Mouse (Mus musculus) intestine, embryonic 15.5 days (tissue): ENCODE data around the gene Fars2. TPM values are rescaled to one million over a fixed set of nuclear protein-coding genes. Genes with fewer than 3 reads are reported as not detected.
A peak's percentile ranks its signal among the peaks of the same experiment; 100 is the strongest.

ENCODE experiments used
- ATAC-seq: fragments of 200-750 bp; cut with Nextera tagmentation; 2 replicates; pipeline ENCODE4 v1.8.0; 2017; ENCODE audit warnings: moderate TSS enrichment, moderate library complexity
- H3K27ac ChIP-seq: fragments of 300-500 bp; sonication (generic); 2 replicates; pipeline ENCODE4 v1.5.1; 2015; ENCODE audit warnings: mild to moderate bottlenecking, inconsistent platforms
- H3K27me3 ChIP-seq: fragments of 300-500 bp; sonication (generic); replicated peaks from 2 replicates; pipeline ENCODE4 v1.6.1; 2015; ENCODE audit warnings: inconsistent platforms
- H3K36me3 ChIP-seq: fragments of 300-500 bp; sonication (generic); 2 replicates; pipeline ENCODE4 v1.6.1; 2015; ENCODE audit warnings: inconsistent platforms
- H3K4me1 ChIP-seq: fragments of 300-500 bp; sonication (generic); replicated peaks from 2 replicates; pipeline ENCODE4 v1.6.1; 2015; ENCODE audit warnings: inconsistent platforms
- H3K4me2 ChIP-seq: fragments of 300-500 bp; sonication (generic); replicated peaks from 2 replicates; pipeline ENCODE4 v1.6.1; 2015; ENCODE audit warnings: mild to moderate bottlenecking, inconsistent platforms
- H3K4me3 ChIP-seq: fragments of 300-500 bp; sonication (generic); replicated peaks from 2 replicates; pipeline ENCODE4 v1.5.1; 2015; ENCODE audit warnings: inconsistent platforms
- H3K9ac ChIP-seq: fragments of 300-500 bp; sonication (generic); 2 replicates; pipeline ENCODE4 v1.6.1; 2015; ENCODE audit warnings: inconsistent platforms
- H3K9me3 ChIP-seq: fragments of 300-500 bp; sonication (generic); 2 replicates; pipeline ENCODE4 v1.6.1; 2016; ENCODE audit warnings: inconsistent platforms
- WGBS: fragments of 180-500 bp; shearing (Covaris S2); methylation state at CpG from one replicate; pipeline ENCODE4 v1.1.7; 2015; 5-methylcytosine and 5-hydroxymethylcytosine counted together
- polyA plus RNA-seq: library from polyadenylated mRNA; unstranded; fragments of >200 nt; fragmentation: Nextera tagmentation; extraction: Ambion mirVana; gene quantifications from 2 replicates; pipeline ENCODE4 v1.2.1, GENCODE M21; 2015

Gene Fars2
- polyA plus RNA-seq, 1 experiment from 2014 or later = 41.8 TPM

DNA sequence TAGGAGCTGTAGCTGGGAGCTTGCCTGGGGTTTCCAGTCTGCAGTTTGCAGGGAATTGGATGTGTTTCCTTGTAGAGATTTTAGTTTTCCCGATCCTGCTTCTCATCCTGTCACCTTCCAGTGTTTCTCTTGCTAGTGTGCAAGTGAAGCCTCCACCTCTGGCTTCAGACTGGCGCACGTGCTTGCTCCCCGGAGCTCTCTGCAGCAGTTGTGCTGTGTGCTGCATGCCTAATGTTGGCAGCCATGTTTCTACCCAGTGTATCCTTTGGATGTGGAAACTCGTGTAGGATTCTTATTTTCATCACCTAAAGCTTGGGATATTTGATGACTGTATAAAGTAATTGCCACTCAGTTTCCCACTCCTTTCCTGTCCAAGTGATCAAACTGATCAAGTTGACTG is 140.0 kb downstream of the Fars2 start:
- Histone ChIP-seq H3K27ac (no peak overlapping the region), H3K27me3 (no peaks in the 10 kb centered on the region), H3K9me3 (no peaks in the 10 kb centered on the region), H3K36me3 (no peaks in the 10 kb centered on the region), H3K4me3 (no peak overlapping the region), H3K4me1 (no peaks in the 10 kb centered on the region), H3K9ac (no peak overlapping the region), H3K4me2 (no peak overlapping the region)
- WGBS = 82% methylated on average over 5 of the region's 5 CpGs
- ATAC-seq = no peak

DNA sequence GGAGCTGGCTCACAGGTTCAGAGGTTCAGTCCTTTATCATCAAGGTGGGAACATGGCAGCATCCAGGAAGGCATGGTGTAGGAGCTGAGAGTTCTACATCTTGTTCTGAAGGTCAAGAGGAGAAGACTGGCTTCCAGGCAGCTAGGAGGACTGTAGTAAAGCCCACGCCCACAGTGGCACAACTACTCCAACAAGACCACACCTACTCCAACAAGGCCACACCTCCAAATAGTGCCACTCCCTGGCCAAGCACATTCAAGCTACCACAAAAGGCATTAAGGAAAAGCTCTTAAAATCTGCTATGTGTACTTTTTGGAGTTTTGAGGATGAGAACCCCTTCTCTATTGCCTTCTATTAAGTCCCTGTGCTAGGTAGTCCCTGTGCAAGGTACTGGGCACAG is 142.5 kb downstream of the Fars2 start:
- Histone ChIP-seq H3K27ac (no peak overlapping the region), H3K4me3 (no peak overlapping the region), H3K4me1 (no peaks in the 10 kb centered on the region), H3K27me3 (no peaks in the 10 kb centered on the region), H3K36me3 (no peaks in the 10 kb centered on the region), H3K4me2 (no peak overlapping the region), H3K9ac (no peak overlapping the region), H3K9me3 (no peaks in the 10 kb centered on the region)
- ATAC-seq = no peak
- 93% methylated on average over 1 of the region's 1 CpGs for WGBS

DNA sequence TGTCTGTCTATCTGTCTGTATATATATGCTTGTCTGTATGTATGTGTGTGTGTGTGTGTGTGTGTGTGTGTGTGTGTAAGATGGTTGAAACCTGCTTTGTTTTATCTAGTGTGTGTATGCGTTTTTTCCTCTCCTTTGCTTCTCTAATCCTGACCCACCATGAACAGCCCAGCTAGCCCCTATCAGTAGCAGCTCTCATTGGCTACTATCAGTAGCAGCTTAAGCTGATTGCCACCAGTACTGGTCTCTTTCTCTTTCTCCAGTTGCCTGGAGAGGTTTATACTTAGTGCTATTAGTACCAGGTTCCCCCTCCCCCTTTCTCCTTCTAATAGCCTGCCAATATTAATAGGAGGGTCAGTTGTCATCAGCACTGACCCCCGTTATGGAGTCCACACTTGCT is 144.1 kb downstream of the Fars2 start:
- H3K4me3 ChIP-seq = no peak overlapping the region
- no peaks in the 10 kb centered on the region for H3K36me3 ChIP-seq
- 84% methylated on average over 2 of the region's 2 CpGs for WGBS
- no peak overlapping the region for H3K4me2 ChIP-seq
- no peak for ATAC-seq
- no peak overlapping the region for H3K27ac ChIP-seq
- no peak overlapping the region for H3K9ac ChIP-seq
- no peaks in the 10 kb centered on the region for H3K9me3 ChIP-seq
- no peaks in the 10 kb centered on the region for H3K27me3 ChIP-seq
- no peaks in the 10 kb centered on the region for H3K4me1 ChIP-seq

DNA sequence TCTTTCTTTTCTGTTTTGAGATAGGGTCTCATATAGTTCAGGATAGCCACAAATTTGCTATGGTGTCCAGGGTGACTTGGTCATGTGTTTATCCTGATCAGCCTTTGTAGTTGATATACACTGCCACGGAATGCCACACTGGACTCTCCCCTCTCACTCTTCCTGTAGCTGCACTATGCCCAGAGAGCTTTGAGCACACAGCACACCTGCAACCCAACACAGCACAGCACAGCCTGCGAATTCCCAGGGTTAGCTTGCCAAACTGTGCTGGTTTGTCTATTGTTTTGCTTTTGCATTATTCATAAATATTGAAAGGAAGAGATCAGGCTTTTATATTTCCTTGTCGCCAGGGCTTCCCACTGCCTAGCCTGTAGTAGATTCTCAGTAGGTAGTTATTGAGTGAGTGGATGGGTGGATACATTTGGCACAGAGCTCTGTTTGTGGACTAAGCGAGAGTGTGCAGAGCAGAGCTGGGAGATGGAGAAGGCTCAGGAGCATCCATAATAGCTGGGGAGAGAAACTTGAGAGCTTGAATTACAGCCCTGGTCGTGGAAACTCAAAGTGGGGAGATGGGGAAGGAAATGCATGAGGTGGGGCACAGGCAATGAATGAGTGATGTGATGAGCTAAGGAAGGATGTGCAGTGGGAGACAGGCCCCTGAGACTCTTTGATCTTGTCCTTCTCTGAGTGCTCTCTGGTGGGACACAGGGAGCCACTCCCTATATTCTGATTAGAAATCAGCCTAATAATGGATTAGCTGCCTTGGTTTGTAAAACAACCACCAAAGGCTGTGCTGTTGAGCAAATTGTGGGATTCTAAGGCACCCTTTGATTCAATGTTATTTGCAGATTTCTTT is 146.3 kb downstream of the Fars2 start:
- Histone ChIP-seq H3K27me3 (no peaks in the 10 kb centered on the region), H3K27ac (no peak overlapping the region), H3K9ac (no peak overlapping the region), H3K4me2 (no peak overlapping the region), H3K36me3 (no peaks in the 10 kb centered on the region), H3K9me3 (no peaks in the 10 kb centered on the region), H3K4me1 (no peaks in the 10 kb centered on the region), H3K4me3 (no peak overlapping the region)
- no peak for ATAC-seq
- 64% methylated on average over 5 of the region's 5 CpGs for WGBS

DNA sequence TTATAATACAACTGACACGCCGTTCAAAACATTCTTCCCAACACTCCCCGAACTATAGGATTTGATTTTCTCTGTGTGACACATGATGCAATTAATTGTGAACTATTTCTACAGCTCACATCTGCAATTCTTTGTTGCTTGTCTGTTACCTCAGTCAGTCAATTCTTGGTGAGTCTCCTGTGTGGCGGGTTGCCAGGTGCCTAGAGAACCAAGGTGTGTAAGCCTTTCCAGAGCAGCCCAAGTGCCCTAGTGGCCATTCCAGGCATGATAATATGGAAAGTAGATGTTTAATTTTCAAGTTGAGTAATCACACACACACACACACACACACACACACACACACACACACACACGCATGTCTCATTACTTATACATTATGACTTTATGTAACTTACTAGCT is 147.2 kb downstream of the Fars2 start:
- Histone ChIP-seq H3K4me1 (no peaks in the 10 kb centered on the region), H3K4me2 (no peak overlapping the region), H3K4me3 (no peak overlapping the region), H3K27ac (no peak overlapping the region), H3K9me3 (no peaks in the 10 kb centered on the region), H3K36me3 (no peaks in the 10 kb centered on the region), H3K9ac (no peak overlapping the region), H3K27me3 (no peaks in the 10 kb centered on the region)
- ATAC-seq = no peak
- WGBS = 92% methylated on average over 5 of the region's 5 CpGs

DNA sequence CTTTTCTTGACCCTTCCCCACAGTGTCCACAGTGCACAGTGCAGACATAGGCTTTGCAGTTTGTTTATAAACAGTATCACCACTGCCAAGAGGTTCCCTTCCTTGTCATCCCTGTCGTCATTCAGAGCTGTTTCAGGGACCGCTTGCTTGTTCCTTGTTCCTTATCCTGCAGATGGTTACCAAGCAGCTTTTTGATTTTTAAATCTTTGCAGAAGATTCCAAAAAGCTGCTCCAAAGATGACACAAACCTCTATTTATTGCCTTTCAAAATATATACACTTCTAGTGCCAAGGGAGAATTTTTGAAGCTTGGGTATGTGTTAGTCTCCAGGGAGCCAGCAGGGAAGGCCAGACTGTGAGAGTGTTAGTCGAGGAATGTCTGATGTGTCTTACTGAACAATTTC is 148.1 kb downstream of the Fars2 start:
- Histone ChIP-seq H3K36me3 (no peaks in the 10 kb centered on the region), H3K4me1 (no peaks in the 10 kb centered on the region), H3K27me3 (no peaks in the 10 kb centered on the region), H3K4me3 (no peak overlapping the region), H3K4me2 (no peak overlapping the region), H3K27ac (no peak overlapping the region), H3K9ac (no peak overlapping the region), H3K9me3 (no peaks in the 10 kb centered on the region)
- 53% methylated on average over 3 of the region's 3 CpGs for WGBS
- no peak for ATAC-seq

DNA sequence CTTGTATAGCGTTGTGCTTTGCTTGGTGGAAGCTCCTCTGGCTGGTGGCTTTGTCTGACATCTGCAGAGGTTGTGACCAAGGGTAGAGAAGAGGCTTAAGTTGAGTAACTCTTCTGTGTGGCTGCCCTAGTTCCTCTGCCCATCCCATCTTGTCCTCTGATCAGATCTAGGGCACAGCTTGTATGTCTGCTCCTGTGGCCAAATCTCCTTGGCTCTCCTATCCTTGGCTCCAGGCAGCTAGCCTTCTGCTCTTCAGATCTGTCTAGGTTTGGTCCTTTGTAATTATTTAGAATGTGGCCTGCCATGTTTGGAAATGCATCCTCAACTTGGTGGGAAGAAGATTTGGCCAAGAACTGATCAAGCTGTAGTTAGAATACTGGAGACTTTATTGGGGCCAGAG is 150.2 kb downstream of the Fars2 start:
- Histone ChIP-seq H3K4me2 (no peak overlapping the region), H3K4me3 (no peak overlapping the region), H3K36me3 (no peaks in the 10 kb centered on the region), H3K4me1 (no peaks in the 10 kb centered on the region), H3K27me3 (no peaks in the 10 kb centered on the region), H3K9ac (no peak overlapping the region), H3K27ac (no peak overlapping the region), H3K9me3 (no peaks in the 10 kb centered on the region)
- ATAC-seq = no peak
- WGBS = 86% methylated on average over 1 of the region's 1 CpGs

DNA sequence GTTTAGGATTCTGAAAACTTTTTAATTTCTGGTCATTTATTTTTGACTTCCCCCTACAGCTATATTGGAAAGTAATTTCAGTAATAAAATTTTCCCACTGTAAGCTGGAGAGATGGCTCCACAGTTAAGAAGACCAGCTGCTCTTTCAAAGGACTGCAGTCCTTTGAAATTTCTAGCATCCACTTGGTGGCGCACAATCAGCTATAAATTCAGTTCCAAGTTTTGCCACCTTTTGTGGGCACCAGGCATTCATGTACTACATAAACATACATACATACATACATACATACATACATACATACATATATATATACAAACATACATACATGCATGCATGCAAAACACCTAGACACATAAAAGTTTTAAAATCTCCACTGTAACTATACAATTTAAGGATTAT is 153.7 kb downstream of the Fars2 start:
- Histone ChIP-seq H3K4me3 (no peak overlapping the region), H3K9ac (no peak overlapping the region), H3K27me3 (no peaks in the 10 kb centered on the region), H3K4me2 (no peak overlapping the region), H3K36me3 (no peaks in the 10 kb centered on the region), H3K27ac (no peak overlapping the region), H3K4me1 (no peaks in the 10 kb centered on the region), H3K9me3 (no peaks in the 10 kb centered on the region)
- no peak for ATAC-seq
- WGBS = 76% methylated on average over 1 of the region's 1 CpGs

DNA sequence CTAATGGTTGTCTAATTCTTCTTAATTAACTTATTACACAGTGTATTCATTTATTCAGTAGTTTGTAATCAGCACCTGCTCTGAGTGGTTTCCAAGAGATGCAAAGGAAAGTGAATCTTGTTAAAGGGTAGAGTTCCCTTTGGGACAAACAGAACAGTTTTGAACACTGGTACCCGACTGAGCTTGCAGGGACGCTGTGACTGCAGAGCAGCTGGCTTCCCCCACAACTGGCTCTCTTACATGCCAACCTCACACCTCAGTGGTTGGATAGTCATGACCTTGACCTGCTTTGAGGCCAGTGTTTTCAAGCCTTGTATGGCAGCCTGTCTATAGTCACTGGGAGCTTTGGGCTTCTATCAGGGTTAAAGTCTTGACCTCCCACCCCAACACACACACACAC is 156.3 kb downstream of the Fars2 start:
- no peak for ATAC-seq
- H3K27me3 ChIP-seq = no peaks in the 10 kb centered on the region
- WGBS = 62% methylated on average over 2 of the region's 2 CpGs

DNA sequence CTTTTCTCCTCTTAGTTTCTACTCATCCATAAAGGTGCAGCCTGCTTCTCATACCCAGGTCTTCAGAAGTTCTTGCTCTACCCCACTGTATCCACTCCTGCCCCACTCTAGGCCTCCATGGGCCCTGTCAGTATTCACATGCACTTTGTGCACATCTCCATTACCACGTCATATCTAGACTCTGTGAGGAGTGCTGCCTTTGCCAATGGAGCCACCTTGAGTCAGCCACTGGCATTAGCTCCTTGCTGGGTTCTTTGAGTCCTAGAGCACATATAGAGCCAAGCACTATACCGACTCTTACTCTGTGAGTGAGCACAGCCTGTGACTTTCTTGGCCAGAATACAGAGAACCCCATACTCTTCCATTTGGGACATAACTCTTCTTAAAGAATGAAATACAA is 159.0 kb downstream of the Fars2 start:
- Histone ChIP-seq H3K27me3 (no peaks in the 10 kb centered on the region), H3K4me3 (no peak overlapping the region), H3K27ac (no peak overlapping the region), H3K4me2 (no peak overlapping the region), H3K36me3 (no peaks in the 10 kb centered on the region), H3K4me1 (no peaks in the 10 kb centered on the region), H3K9me3 (no peaks in the 10 kb centered on the region), H3K9ac (no peak overlapping the region)
- ATAC-seq = no peak
- WGBS = 88% methylated on average over 2 of the region's 2 CpGs

More for the DNA sequence above, 156.3 kb downstream of the Fars2 start:
- Histone ChIP-seq H3K4me3 (no peak overlapping the region), H3K9ac (no peak overlapping the region), H3K27ac (no peak overlapping the region), H3K4me2 (no peak overlapping the region), H3K4me1 (no peaks in the 10 kb centered on the region), H3K36me3 (no peaks in the 10 kb centered on the region), H3K9me3 (no peaks in the 10 kb centered on the region)

DNA sequence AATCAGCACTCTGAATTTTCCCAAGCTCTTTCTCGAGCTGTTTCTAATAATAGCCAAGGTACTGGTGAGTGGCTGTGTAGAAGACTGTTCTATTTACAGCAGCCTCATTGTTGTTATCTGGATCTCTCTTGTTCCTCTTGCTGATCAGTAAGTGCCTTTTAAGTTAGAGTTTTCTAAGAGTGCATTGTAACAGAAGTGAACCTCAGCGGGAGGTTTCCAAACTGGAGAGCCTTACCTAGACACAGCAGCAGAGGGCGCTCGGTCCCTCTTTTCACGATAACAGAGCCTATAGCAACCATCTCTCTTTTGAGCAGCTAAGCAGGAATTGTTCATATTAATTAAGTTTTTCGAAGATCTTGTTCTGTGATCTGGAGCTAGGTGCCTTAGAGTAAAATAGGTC is 164.8 kb downstream of the Fars2 start:
- Histone ChIP-seq H3K36me3 (no peaks in the 10 kb centered on the region), H3K4me2 (no peak overlapping the region), H3K9ac (no peak overlapping the region), H3K4me3 (no peak overlapping the region), H3K4me1 (no peaks in the 10 kb centered on the region), H3K27me3 (no peaks in the 10 kb centered on the region), H3K27ac (no peak overlapping the region), H3K9me3 (no peaks in the 10 kb centered on the region)
- WGBS = 7% methylated on average over 6 of the region's 6 CpGs
- ATAC-seq = peak; percentile 45; the same call in 1 of the 2 replicates

DNA sequence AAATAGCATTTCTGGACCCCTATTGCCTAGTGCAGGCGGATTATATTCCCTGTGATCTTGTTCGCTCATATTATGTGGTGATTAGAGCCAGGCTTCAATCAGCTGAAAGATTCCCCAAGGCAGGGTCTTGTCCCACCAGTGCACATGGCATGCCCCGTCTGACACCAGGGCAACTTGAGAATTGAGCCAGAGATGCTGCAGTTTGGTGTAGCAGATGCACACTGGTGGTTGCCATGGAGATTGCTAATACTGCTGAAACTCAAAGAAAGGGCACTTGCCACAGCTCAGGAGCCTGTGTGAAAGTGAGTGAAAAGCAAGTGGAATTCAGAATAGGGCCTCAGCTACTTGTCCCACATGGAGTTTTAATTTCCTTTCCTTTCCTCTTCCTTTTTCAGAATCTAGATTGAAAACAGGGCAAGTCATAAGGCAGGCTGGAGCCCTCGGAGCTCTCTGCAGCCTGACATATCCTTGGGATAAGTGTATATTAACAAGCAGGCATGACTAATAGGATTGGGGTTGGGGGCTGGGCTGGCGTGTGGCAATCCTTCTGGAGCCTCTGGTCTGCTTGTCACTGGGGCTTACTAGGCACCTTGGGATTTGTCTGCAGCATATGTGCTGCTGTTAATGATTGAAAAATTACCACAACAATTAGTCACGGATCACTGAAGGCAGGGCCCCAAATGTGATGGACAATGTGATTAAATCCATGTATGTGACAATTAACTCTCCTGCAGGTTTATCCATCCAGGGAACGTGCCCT is 165.8 kb downstream of the Fars2 start:
- H3K9ac ChIP-seq = no peak overlapping the region
- H3K4me1 ChIP-seq = no peaks in the 10 kb centered on the region
- no peaks in the 10 kb centered on the region for H3K27me3 ChIP-seq
- H3K36me3 ChIP-seq = no peaks in the 10 kb centered on the region
- H3K4me2 ChIP-seq = no peak overlapping the region
- H3K27ac ChIP-seq = no peak overlapping the region
- H3K4me3 ChIP-seq = no peak overlapping the region
- WGBS = 55% methylated on average over 7 of the region's 7 CpGs
- H3K9me3 ChIP-seq = no peaks in the 10 kb centered on the region
- ATAC-seq = no peak
